Mouse (Mus musculus) liver, embryonic 14.5 days (tissue): Measurements from ENCODE around the gene Tifa.

ENCODE experiments used
- CTCF ChIP-seq: IDR thresholded peaks from 2 replicates; pipeline ENCODE4 v1.5.1; 2016; ENCODE audit warnings: antibody characterized with exemption, low read depth, control low read depth
- EP300 ChIP-seq: IDR thresholded peaks from 2 replicates; pipeline ENCODE4 v1.6.1; 2016; ENCODE audit warnings: antibody characterized with exemption, low read depth

GRCm38 (mm10) chr3:127881684-127882083, 92.1 kb downstream of the Tifa start:
- no peak for TF ChIP-seq EP300
- no peak for TF ChIP-seq CTCF
